Mouse (Mus musculus): ENCODE data around the gene Ephb1.

Ephb1 gene

DNA sequence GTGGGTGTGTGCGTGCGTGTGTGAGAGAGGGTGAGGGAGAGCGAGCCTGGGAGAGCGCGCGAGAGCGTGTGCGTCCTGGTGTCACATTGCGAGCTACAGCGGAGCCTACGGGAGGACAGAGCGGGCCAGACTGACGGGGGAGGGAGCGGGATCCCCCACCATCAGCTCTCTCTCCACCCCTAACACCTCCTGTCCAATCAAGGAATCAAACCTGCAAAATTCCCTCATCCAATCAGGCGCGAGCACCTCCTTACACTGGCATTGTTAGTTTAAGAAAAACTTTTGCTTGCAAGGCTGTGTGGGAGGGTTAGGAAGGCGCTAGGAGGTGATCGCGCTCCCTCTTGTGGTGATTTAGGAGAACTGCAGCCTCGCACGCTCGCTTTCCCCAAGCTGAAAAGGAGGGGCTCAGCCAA is at the start of gene Ephb1:
Gene Ephb1, minus strand, starts transcription at position 133 of the 413 bp plus-strand sequence.
- DNase-seq (ENCODE audit: low read depth, low spot score): peak; percentile 80

DNA sequence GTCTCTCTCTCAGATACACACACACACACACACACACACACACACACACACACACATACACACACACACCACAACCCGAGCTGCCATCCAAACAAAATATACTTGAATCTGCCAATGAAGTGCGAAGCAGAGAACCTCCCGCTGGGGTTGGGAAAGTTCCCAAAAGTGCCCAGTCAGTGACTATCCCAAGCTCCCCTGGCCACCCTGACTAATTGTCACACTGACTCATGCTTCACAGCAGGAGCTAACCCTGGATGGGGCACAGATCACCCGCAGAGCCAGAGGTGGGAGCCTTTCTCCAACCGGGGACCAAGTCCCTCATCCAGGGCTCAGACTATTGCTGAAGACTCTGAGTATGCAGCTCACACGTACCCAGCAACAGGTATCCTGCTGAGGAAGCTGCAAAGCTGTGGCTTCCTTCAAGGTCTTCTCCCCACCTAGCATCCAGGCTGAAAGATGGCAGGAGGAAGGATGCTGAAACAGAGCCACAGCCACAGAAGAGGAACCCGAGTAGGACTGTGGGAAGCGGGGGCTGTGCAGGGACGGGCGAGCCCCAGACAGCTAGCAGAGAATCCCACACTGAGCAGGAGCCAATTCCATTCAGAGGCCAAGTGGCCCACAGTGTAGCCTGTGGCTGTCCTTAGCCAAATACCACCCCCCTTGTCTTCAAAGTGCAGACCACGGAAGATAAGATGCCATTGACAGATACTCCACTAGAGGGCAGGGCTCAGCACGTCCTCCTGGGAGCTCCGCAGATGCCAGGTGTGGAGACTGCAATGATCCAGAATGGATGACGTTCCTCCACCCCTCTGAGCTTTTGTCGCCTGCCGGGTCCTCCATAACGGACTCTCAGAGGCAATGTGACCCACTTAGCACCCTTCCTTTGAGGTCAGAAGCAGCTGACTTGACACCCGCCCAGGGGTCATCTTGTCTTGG is 48.9 kb upstream of the Ephb1 start:
- DNase-seq (ENCODE audit: low read depth, low spot score): peak; percentile 5

DNA sequence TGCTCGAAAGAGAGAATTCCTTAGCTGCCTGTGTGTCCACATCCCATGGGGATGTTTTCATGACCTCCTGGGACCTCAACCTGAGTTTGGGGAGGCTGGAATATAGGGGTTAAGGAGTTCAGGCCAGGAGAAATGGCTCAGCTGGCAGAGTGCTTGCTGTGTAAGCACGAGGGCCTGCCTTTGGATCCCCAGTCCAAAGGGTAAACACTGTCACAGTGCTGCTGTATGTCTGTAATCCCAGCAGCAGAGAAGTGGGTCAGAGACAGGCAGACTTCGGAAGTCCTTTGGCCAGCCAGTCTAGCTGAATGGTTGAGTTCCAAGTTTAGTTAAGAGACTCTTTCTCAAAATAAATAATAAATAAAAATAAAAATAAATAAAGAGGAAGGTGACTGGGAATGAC is 48.2 kb upstream of the Ephb1 start:
- no peak for DNase-seq (ENCODE audit: low read depth, low spot score)

DNA sequence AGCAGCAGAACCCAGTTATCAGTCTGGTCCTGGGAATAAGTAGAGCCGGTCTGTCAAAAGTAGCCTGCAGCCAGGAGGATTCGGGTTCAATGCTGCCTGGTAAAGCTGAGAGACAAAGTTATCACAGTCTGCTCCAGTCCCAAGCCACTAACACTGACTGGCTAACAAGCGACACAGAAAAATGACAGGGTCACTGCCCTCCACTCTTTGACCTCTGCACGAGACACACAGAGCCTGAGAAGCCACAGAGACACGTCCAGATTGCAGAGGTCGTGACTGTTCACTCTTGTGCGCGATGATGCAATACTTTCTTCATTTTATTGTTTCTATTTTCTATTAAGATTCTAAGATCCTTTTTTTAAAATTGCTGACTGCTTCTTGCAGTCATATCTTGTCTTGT is 33.8 kb upstream of the Ephb1 start:
- DNase-seq (ENCODE audit: low read depth, low spot score): no peak

DNA sequence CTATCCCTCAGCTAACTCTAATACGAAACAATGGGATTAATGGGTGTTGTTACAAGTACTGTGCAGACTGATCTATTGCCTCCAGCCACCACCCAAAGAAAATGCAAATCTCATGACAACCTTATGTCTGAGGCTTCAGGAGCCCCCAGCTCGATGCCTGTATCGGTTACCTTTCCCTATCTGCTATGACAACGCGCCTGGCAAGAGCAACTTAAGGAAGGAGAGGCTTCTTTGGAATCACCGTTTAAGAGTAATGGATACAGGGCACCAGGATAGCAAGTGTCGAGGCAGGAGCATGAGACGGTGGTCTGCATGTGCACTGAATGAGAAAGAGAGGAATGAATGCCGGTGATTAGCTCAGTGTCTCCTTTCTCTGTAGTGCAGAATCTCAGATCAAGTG is 32.3 kb upstream of the Ephb1 start:
- DNase-seq (ENCODE audit: low read depth, low spot score): no peak

DNA sequence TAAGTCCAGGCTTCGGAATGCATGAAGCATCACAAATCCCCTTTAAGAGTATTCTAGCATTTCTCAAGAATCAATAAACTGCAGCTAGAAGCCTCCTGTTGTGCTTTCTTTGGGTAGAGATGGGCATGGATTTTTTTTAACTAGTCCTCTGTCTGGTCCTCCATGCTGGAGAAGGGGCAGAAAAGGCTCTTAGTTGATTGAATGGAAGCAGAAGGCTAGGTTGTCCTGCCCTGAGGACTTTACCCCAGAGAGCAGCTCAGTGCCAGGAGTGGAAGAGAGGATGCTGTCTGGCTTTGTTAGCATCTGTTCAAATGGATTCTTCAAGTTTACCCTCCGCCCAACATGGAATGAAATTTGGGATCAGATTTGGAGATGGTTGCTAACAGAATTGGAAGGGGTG is 25.7 kb upstream of the Ephb1 start:
- DNase-seq (ENCODE audit: low read depth, low spot score): no peak

DNA sequence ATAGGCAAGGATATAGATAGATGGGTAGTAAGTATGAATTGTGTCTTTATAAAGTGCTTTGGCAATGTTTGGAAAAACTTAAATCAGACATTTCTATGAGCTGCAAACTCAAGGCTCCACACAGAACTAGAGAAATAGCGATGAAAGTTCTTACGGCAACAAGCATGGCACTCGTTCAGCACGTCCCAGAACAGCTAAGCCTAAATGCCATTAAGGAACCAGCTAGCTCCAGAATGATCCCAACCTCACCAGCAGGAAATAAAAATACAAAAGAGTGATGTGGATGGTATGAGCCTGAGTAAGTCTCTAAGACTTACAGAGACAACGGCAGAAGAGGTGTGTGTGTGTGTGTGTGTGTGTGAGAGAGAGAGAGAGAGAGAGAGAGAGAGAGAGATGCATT is 20.2 kb upstream of the Ephb1 start:
- DNase-seq (ENCODE audit: low read depth, low spot score): no peak

DNA sequence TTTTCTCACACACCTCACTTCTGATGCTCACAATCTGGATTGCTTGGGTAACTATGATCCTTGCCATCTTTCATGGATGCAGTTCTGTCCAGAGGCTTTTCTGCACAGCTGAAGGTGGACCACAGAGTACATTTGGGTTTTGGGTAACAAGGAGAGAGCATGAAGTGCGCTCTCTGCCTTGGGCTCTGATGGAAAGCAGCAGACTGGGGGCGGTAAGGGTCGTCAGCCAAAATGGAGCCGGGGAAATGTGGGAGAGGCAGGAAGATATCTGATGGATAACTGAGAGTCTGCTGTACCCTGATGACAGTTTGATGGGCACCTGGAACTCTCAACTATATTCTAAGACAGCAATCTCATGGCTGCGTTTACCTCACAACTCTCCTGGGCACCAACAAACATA is 19.4 kb upstream of the Ephb1 start:
- DNase-seq (ENCODE audit: low read depth, low spot score): no peak

DNA sequence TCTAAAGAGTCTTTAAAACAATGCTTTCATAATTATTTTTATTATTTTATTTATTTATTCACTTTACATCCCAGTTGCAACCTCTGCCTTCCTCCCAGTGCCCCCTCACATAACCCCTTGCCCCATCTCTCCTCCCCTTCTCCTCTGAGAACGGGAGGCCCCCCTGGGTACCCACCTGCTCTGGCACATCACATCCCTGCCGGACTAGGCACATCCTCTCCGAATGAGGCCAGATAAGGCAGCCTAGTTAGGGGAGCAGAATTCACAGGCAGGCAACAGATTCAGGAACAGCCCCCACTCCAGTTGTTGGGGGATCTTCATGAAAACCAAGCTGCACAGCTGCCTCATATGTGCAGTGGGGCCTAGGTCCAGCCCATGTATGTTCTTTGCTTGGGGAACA is 17.4 kb upstream of the Ephb1 start:
- DNase-seq (ENCODE audit: low read depth, low spot score): no peak

DNA sequence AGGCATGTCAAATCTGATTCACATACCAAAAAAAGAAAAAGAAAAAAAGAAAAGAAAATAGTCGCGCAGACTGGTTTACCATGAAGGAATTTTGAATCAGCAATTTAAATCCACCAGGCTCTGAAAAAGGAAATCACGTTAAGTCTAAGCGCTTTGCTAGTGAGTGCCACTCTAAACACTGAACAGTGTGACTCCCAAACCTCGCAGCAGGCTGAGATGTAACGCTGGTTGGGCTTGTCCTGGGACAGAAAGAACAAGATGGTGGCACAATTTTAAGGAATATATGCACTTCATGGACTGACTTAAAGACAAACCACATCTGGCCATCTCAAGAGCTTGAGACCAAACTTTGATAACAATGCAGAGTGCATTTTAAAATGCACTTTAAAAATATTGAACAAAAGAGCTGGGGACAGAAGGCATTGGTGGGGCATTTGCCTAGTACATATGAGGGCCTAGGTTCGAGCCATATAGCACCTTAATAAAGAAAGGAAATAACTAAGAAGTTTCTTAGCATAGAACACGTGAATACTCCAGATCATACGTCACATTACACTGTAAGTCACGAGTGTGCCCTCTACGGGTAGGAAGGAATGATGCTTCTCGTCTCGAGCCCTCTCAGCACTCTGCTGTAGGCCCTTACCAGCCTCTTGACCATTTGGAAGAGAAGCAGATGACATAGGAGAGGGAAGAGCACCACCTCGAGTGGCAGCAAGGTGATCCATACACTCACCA is 16.7 kb upstream of the Ephb1 start:
- DNase-seq (ENCODE audit: low read depth, low spot score): no peak

DNA sequence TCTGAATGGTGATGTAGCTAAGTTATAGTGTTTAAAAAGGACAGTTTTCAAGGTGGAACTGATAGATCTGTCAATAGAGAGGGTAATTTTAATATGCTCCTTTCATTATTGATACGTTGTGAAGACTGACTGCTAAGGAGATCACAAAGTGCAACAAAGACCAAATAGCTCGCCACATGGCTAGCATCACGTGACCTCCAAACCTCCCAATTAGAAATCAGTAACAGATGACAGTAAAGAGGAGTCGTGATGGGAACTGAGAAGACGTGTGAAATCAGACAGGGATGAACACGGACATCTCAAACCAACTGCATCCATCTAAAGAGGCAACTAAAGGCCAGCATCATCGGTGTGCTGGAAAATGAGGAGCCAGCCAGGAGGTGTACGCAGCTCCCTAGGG is 15.6 kb upstream of the Ephb1 start:
- no peak for DNase-seq (ENCODE audit: low read depth, low spot score)

DNA sequence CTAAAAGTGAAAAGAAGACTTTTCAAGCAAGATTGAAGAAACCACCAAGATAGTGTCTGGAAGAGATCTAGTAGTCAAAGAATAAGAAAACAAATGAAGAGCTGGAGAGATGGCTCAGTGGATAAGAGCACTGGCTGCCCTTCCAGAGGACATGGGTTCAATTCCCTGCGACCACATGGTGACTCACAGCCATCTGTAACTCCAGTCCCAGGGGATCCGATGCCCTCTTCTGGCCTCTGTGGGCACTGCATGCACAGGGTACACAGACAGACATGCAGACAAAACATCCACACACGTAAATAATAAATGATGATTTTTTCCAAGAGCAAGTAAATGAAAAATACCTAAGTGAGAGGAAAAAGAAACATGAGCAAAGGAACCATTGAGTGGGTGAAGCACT is 14.6 kb upstream of the Ephb1 start:
- peak; percentile 9 for DNase-seq (ENCODE audit: low read depth, low spot score)

DNA sequence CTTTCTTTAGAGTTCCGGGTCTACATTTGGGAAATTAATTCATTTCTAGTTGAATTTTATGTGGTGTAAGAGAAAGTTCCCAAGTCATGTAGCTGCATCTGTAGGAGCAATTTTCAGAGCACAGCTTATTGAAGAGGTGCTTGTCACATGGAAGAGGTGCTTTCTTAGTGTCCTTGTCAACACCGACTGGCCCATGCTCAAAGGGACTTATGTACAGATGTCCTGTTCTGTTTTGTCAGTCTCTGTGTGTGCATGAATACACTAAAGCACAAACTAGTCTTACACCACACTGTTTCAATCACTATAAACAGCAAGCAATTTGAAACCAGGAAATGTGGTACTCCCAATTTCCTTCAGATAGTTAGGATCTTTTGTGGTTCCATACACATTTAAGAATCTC is 13.3 kb upstream of the Ephb1 start:
- DNase-seq (ENCODE audit: low read depth, low spot score): no peak

DNA sequence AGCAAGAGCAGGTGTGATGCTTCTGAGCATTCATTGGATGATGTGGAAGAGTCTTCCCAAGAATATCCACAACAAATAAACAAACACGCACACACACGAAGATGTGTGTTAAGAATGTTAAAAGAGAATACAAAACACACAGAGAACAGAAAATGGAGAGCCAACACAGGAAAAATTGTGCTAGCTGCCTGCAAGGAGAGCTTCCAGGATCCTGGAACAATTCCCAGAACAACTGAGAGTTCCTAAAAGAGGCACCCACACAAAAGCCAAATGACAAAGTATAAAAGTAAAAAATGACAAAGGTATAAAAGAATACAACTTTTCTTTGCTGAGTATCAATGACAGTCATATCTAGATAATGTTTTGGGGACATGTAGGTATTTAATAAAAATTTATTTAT is 11.0 kb upstream of the Ephb1 start:
- no peak for DNase-seq (ENCODE audit: low read depth, low spot score)

DNA sequence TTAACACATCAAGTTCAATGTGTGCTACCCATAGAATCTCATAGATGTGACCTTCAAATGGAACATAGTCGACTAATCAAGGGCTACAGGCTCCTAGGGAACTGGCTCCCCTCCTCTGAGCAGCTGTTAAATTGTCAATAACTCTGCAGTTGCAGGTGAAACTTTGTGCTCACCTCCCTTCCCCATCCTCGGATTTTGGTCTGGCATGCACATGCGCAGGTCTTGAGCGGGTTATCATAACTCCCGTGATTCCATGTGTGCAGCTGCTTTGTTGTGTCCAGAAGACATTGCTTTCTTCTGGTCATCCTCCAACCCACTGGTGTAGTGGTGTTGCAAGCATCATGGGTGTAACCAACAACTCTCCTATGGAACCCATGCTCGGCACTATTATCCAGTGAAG is 4.8 kb upstream of the Ephb1 start:
- DNase-seq (ENCODE audit: low read depth, low spot score): no peak

DNA sequence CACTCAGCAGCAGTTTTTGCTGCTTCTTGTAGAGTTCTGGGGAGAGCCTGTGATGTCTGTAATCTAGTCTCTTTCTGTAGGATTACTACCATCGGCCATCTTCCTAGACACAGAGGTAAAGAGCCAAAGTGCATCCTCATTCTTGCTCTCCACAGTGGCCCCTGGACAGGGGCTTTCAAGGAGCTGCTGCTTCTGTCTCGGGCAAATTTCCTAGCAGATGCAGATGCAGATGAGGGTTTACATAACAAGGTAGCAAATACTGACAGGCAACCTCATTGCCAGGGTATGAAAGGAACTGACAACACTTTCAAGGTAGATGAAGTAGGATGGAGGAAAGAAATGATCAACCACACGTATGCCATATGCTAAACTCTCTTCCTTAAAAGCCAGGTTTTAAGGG is 4.2 kb upstream of the Ephb1 start:
- no peak for DNase-seq (ENCODE audit: low read depth, low spot score)

DNA sequence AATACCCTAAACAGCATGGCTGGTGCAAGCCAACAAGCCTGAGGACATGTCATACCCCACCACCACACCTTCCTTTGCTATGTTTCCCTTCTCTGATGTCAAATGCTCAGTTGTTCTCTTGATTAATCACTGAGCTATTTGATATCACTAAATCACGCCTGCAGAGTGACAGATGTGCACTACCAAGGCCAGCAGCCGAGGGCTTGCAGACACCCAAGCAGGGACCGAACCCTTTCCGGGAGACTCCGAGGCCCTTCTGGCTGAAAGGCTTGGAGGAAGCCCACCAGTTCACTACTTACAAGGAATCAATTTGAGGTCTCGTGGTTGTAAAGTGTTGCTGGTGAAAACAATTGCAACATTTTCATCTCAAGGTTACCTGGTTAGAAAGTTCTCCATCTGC is 3.5 kb upstream of the Ephb1 start:
- no peak for DNase-seq (ENCODE audit: low read depth, low spot score)

DNA sequence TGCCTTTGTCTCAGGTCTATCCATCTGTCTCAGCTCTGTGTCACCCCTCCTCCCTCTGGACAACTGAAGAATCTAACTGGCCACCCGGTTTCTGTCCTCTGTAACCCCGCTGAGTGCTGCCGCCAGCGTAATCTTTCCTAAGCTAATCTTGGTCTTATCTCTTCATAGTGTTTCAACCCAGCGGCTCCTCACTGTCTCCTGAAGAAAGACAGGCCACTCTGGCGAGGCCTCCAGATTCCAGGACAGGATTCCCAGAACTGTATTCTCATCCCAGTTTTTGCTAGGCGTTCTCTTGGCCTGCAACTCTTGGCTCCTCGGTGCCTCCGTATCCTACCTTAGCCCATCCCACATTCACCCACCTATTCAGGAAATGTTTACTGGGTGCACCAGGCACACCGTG is 2.0 kb upstream of the Ephb1 start:
- DNase-seq (ENCODE audit: low read depth, low spot score): no peak

DNA sequence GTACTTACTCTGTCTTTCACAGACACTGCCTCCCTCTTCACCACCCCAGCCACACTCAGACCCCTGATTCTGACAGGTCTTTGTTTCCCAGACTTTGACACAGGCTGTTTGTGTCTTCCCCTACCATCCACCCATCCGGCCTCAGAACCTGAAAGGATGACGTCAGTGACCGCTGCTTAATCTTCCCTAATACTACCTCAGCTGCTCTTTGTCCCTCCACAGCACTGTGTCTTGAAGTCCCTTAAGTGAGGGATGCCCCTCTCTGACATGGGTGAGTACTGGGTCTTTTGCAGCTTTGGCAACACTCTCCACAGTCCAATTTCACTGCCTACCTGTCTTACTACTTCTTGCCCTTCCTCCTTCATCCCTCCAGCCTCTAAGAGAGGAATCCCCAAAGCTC is 1.2 kb upstream of the Ephb1 start:
- DNase-seq (ENCODE audit: low read depth, low spot score): no peak

DNA sequence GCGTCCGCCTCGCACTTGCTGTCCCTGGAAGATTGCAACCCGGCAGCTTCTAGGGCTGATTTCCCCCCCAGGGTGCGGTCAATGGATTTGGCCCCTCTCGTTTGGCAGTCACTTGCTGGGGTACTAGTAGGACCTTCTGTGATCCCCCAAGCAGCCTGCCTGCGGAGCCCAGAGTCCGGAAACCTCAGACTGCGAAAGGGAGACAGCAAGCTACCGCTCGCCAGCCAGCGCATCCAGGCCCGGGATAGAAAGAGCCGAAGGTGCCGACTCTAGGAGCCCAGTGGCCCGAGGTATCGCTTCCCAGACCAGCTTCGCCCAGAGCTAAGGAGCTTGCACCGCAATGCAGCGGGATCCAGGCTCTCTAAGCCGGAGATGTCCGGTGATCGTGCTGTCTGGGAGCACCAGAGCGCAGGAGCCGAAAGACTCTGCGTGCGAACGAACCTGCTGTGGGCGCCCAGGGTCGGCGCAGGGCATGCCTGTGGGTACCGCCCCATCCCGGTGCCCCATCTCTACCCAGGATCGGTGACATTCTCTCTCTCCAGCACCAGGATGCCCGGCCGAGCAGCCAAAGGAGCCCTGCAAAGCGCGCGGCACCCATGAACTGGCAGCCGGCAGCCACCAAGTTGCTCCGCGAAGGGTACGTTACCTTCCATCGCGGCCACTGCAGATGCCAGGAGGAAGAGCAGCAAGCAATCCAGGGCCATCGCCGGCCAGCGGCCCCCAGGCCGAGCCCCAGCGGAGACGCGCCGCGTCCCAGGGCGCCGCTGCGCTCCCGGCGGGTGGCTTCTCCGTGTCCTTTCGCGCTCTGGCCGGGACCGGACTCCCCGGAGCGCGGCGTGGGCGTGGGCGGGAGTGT is 629 bp downstream of the Ephb1 start:
- no peak for DNase-seq (ENCODE audit: low read depth, low spot score)

DNA sequence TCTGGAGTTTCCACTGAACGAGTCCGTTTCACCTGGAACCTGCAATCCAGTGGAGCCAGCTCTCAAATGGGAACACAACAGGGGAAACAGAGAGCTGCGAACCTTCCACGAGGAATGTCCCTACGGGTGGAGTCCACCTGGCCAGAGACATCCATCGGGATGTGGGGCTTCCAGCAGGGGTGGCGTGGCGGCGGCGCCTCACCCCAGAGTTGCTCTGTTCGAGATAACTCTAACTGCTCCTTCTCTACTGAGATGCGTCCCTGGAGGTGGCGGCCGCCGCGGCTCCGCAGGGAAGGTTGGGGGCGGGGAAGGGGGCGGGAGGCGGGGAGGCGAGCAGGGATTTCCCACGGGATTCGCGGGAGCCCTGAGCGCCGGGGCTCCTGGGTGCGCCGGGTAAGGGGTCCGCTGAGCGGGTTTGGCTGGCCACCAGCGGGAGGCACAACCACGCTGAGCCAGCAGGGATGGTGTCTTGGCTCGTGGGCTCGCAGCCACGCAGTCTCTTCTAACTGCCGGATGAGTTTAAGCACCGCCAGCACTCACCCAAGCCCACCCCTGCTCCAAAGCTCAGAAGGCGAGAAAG is 1.3 kb downstream of the Ephb1 start:
- DNase-seq (ENCODE audit: low read depth, low spot score): no peak

Measured in 3T3-L1 (cell line).